Mouse (Mus musculus): ENCODE measurements around the gene Dph2. TPM values are rescaled to one million over a fixed set of nuclear protein-coding genes. Genes with fewer than 3 reads are reported as not detected.

Gene Dph2
- polyA plus RNA-seq, 1 experiment from 2014 or later: 21.2 TPM

DNA sequence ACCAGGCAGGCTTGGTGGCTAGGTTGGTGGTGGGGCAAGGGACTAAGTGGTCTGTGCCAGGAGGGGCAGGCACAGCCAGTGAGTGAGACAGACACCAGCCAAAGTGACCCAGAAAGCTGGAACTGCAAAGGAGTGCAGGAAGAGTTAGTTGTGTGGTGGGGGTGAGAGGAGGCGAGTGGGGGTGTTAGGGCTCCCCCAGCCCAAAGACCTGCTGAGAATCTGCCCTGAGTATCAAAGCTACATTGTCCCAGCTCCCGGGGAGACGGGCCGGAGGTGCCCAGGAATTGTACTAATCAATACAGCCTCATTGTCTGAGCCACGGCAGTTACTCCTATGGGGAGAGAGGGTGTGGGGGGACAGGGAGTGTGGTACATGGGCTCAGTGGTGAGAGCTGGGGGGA is 42.3 kb downstream of the Dph2 start:
- ATAC-seq (ENCODE audit: insufficient number of reproducible peaks, low FRiP score, low TSS enrichment, low read depth) (no peak), DNase-seq (ENCODE audit: low spot score) (no peak)
- Histone ChIP-seq H3K27ac (replicated peaks; ENCODE audit: low read depth, low read length) (no peak overlapping the region), H3K4me2 (ENCODE audit: low read depth, severe bottlenecking) (no peak overlapping the region), H3K4me1 (ENCODE audit: control insufficient read depth, insufficient read depth, low read length) (peaks cover 5% of the 10 kb centered on the region; the same call in 1 of the 2 replicates), H3K36me3 (ENCODE audit: control insufficient read depth, insufficient read depth, low read length) (peaks cover 3% of the 10 kb centered on the region; the same call in 1 of the 2 replicates), H3K27me3 (ENCODE audit: control insufficient read depth, insufficient read depth, low read length) (no peaks in the 10 kb centered on the region), H3K9ac (ENCODE audit: low read length) (no peak overlapping the region), H3K9me3 (ENCODE audit: control insufficient read depth, low read length) (no peaks in the 10 kb centered on the region), H3K4me3 (ENCODE audit: low read depth, low read length) (no peak overlapping the region)
- 69% methylated on average over 5 of the region's 5 CpGs for WGBS

DNA sequence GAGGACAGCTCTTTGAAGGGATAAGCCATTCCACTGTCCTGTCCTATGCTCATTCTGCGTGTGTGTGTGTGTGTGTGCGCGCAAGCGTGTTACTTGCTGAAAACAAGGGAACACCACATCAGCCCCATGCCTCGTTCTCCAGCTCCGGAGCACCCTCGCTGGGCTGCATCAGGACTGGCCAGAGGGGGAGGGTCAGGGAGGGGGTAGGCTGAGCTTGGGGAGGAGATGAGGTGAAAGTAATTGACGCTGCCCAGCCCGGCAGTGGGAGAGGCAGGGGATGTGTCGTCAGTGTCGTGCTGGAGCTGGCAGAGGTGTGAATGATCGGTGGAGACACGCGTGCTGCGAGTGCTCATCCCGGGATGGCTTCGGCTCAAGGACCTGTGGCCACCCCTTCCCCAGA is 42.8 kb downstream of the Dph2 start:
- H3K27me3 ChIP-seq (ENCODE audit: control insufficient read depth, insufficient read depth, low read length): no peaks in the 10 kb centered on the region
- 53% methylated on average over 17 of the region's 17 CpGs for WGBS
- DNase-seq (ENCODE audit: low spot score) (no peak), ATAC-seq (ENCODE audit: insufficient number of reproducible peaks, low FRiP score, low TSS enrichment, low read depth) (no peak)
- no peaks in the 10 kb centered on the region for H3K9me3 ChIP-seq (ENCODE audit: control insufficient read depth, low read length)
- peaks cover 3% of the 10 kb centered on the region; the same call in 1 of the 2 replicates for H3K36me3 ChIP-seq (ENCODE audit: control insufficient read depth, insufficient read depth, low read length)
- H3K4me1 ChIP-seq (ENCODE audit: control insufficient read depth, insufficient read depth, low read length): peaks cover 5% of the 10 kb centered on the region; the same call in 1 of the 2 replicates
- H3K27ac ChIP-seq (replicated peaks; ENCODE audit: low read depth, low read length): no peak overlapping the region
- H3K4me2 ChIP-seq (ENCODE audit: low read depth, severe bottlenecking): no peak overlapping the region
- H3K9ac ChIP-seq (ENCODE audit: low read length): no peak overlapping the region
- no peak overlapping the region for H3K4me3 ChIP-seq (ENCODE audit: low read depth, low read length)

GRCm38 (mm10) chr4:117847011-117847410 is 44.8 kb downstream of the Dph2 start:
- peak; percentile 64 for DNase-seq (ENCODE audit: low spot score)
- no peaks in the 10 kb centered on the region for H3K9me3 ChIP-seq (ENCODE audit: control insufficient read depth, low read length)
- WGBS: 11% methylated on average over 2 of the region's 2 CpGs

GRCm38 (mm10) chr4:117846261-117846660 is 45.6 kb downstream of the Dph2 start:
- DNase-seq (ENCODE audit: low spot score) (no peak), ATAC-seq (ENCODE audit: insufficient number of reproducible peaks, low FRiP score, low TSS enrichment, low read depth) (no peak)
- H3K27me3 ChIP-seq (ENCODE audit: control insufficient read depth, insufficient read depth, low read length): no peaks in the 10 kb centered on the region
- H3K27ac ChIP-seq (replicated peaks; ENCODE audit: low read depth, low read length): 0 out of 2 replicates have a peak overlapping the region, but pooled peaks have one; percentile 22
- peaks cover 3% of the 10 kb centered on the region; the same call in 1 of the 2 replicates for H3K36me3 ChIP-seq (ENCODE audit: control insufficient read depth, insufficient read depth, low read length)
- H3K9me3 ChIP-seq (ENCODE audit: control insufficient read depth, low read length): no peaks in the 10 kb centered on the region
- H3K4me1 ChIP-seq (ENCODE audit: control insufficient read depth, insufficient read depth, low read length): peaks cover 5% of the 10 kb centered on the region; the same call in 1 of the 2 replicates
- H3K4me3 ChIP-seq (ENCODE audit: low read depth, low read length): no peak overlapping the region
- H3K9ac ChIP-seq (ENCODE audit: low read length): no peak overlapping the region
- H3K4me2 ChIP-seq (ENCODE audit: low read depth, severe bottlenecking): no peak overlapping the region
- 96% methylated on average over 4 of the region's 4 CpGs for WGBS

More at GRCm38 (mm10) chr4:117847011-117847410, 44.8 kb downstream of the Dph2 start:
- peak overlapping the region; percentile 22 for H3K27ac ChIP-seq (replicated peaks; ENCODE audit: low read depth, low read length)
- no peak overlapping the region for H3K4me3 ChIP-seq (ENCODE audit: low read depth, low read length)
- H3K9ac ChIP-seq (ENCODE audit: low read length): no peak overlapping the region
- peaks cover 5% of the 10 kb centered on the region; the same call in 1 of the 2 replicates for H3K4me1 ChIP-seq (ENCODE audit: control insufficient read depth, insufficient read depth, low read length)
- no peak overlapping the region; the same call in 1 of the 2 replicates for H3K4me2 ChIP-seq (ENCODE audit: low read depth, severe bottlenecking)
- ATAC-seq (ENCODE audit: insufficient number of reproducible peaks, low FRiP score, low TSS enrichment, low read depth): no peak
- H3K36me3 ChIP-seq (ENCODE audit: control insufficient read depth, insufficient read depth, low read length): peaks cover 3% of the 10 kb centered on the region; the same call in 1 of the 2 replicates
- no peaks in the 10 kb centered on the region for H3K27me3 ChIP-seq (ENCODE audit: control insufficient read depth, insufficient read depth, low read length)

GRCm38 (mm10) chr4:117845316-117845715 is 46.5 kb downstream of the Dph2 start:
- ATAC-seq (ENCODE audit: insufficient number of reproducible peaks, low FRiP score, low TSS enrichment, low read depth) (no peak), DNase-seq (ENCODE audit: low spot score) (no peak)
- Histone ChIP-seq H3K27me3 (ENCODE audit: control insufficient read depth, insufficient read depth, low read length) (no peaks in the 10 kb centered on the region), H3K4me2 (ENCODE audit: low read depth, severe bottlenecking) (no peak overlapping the region), H3K4me1 (ENCODE audit: control insufficient read depth, insufficient read depth, low read length) (peaks cover 5% of the 10 kb centered on the region; the same call in 1 of the 2 replicates), H3K36me3 (ENCODE audit: control insufficient read depth, insufficient read depth, low read length) (peaks cover 3% of the 10 kb centered on the region; the same call in 1 of the 2 replicates), H3K27ac (replicated peaks; ENCODE audit: low read depth, low read length) (no peak overlapping the region), H3K4me3 (ENCODE audit: low read depth, low read length) (no peak overlapping the region), H3K9me3 (ENCODE audit: control insufficient read depth, low read length) (no peaks in the 10 kb centered on the region), H3K9ac (ENCODE audit: low read length) (no peak overlapping the region)
- WGBS: 88% methylated on average over 11 of the region's 11 CpGs

DNA sequence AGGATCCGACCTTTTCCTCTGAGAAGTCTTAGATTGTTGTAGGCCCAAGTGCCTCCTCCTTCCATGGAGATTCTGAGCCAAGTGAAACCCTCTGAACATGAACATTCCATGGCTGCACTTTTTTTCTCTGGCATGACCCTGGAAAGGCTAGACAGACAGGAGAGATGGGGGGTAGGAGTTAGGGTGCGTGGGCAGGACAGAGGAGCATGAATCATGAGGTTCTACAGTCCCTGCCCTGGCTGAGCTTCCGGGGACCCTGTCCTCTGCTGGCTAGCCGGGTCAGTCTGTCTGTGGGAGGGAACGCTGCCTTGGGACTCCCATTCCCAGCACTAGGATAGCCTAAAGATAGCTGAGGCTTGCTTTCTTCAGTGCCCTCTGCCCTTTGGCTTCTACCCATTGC is 47.4 kb downstream of the Dph2 start:
- 84% methylated on average over 5 of the region's 5 CpGs for WGBS

GRCm38 (mm10) chr4:117843101-117843500 is 48.7 kb downstream of the Dph2 start:
- H3K4me3 ChIP-seq (ENCODE audit: low read depth, low read length): no peak overlapping the region
- H3K36me3 ChIP-seq (ENCODE audit: control insufficient read depth, insufficient read depth, low read length): peaks cover 3% of the 10 kb centered on the region; the same call in 1 of the 2 replicates
- DNase-seq (ENCODE audit: low spot score) (no peak), ATAC-seq (ENCODE audit: insufficient number of reproducible peaks, low FRiP score, low TSS enrichment, low read depth) (no peak)
- H3K4me1 ChIP-seq (ENCODE audit: control insufficient read depth, insufficient read depth, low read length): peaks cover 5% of the 10 kb centered on the region; the same call in 1 of the 2 replicates
- no peak overlapping the region for H3K4me2 ChIP-seq (ENCODE audit: low read depth, severe bottlenecking)
- no peaks in the 10 kb centered on the region for H3K9me3 ChIP-seq (ENCODE audit: control insufficient read depth, low read length)
- H3K9ac ChIP-seq (ENCODE audit: low read length): no peak overlapping the region
- WGBS: 87% methylated on average over 5 of the region's 5 CpGs
- H3K27ac ChIP-seq (replicated peaks; ENCODE audit: low read depth, low read length): no peak overlapping the region
- H3K27me3 ChIP-seq (ENCODE audit: control insufficient read depth, insufficient read depth, low read length): no peaks in the 10 kb centered on the region

More for the DNA sequence above, 47.4 kb downstream of the Dph2 start:
- H3K27ac ChIP-seq (replicated peaks; ENCODE audit: low read depth, low read length): no peak overlapping the region
- peaks cover 3% of the 10 kb centered on the region; the same call in 1 of the 2 replicates for H3K36me3 ChIP-seq (ENCODE audit: control insufficient read depth, insufficient read depth, low read length)
- ATAC-seq (ENCODE audit: insufficient number of reproducible peaks, low FRiP score, low TSS enrichment, low read depth) (no peak), DNase-seq (ENCODE audit: low spot score) (no peak)
- peaks cover 5% of the 10 kb centered on the region; the same call in 1 of the 2 replicates for H3K4me1 ChIP-seq (ENCODE audit: control insufficient read depth, insufficient read depth, low read length)
- no peak overlapping the region for H3K9ac ChIP-seq (ENCODE audit: low read length)
- no peak overlapping the region for H3K4me3 ChIP-seq (ENCODE audit: low read depth, low read length)
- H3K4me2 ChIP-seq (ENCODE audit: low read depth, severe bottlenecking): no peak overlapping the region
- H3K27me3 ChIP-seq (ENCODE audit: control insufficient read depth, insufficient read depth, low read length): no peaks in the 10 kb centered on the region
- H3K9me3 ChIP-seq (ENCODE audit: control insufficient read depth, low read length): no peaks in the 10 kb centered on the region

- 61% methylated on average over 3 of the region's 3 CpGs for WGBS
- H3K9ac ChIP-seq (ENCODE audit: low read length): no peak overlapping the region
Measured at GRCm38 (mm10) chr4:117841566-117841965, 50.3 kb downstream of the Dph2 start.

More at GRCm38 (mm10) chr4:117841566-117841965, 50.3 kb downstream of the Dph2 start:
- peaks cover 3% of the 10 kb centered on the region; the same call in 1 of the 2 replicates for H3K36me3 ChIP-seq (ENCODE audit: control insufficient read depth, insufficient read depth, low read length)
- DNase-seq (ENCODE audit: low spot score) (no peak), ATAC-seq (ENCODE audit: insufficient number of reproducible peaks, low FRiP score, low TSS enrichment, low read depth) (no peak)
- no peak overlapping the region for H3K4me3 ChIP-seq (ENCODE audit: low read depth, low read length)
- no peak overlapping the region for H3K4me2 ChIP-seq (ENCODE audit: low read depth, severe bottlenecking)
- H3K27ac ChIP-seq (replicated peaks; ENCODE audit: low read depth, low read length): no peak overlapping the region
- H3K4me1 ChIP-seq (ENCODE audit: control insufficient read depth, insufficient read depth, low read length): 0 out of 2 replicates have a peak, but pooled peaks cover 5% of the 10 kb centered on the region
- no peaks in the 10 kb centered on the region for H3K27me3 ChIP-seq (ENCODE audit: control insufficient read depth, insufficient read depth, low read length)
- H3K9me3 ChIP-seq (ENCODE audit: control insufficient read depth, low read length): no peaks in the 10 kb centered on the region

All from limb, embryonic 11.5 days (tissue).